Mouse (Mus musculus): ENCODE results near the gene Rhbdl2.

Rhbdl2 gene

GRCm38 (mm10) chr4:123787191-123787985 is at the start of gene Rhbdl2:
Rhbdl2 (plus strand) TSS chr4:123787874.
- in situ Hi-C loops (cut with MboI, MseI) = no loop called here

- in situ Hi-C loops (cut with MboI, MseI) = no loop called here
Observed at GRCm38 (mm10) chr4:123738708-123739107, 49.0 kb upstream of the Rhbdl2 start.

GRCm38 (mm10) chr4:123742891-123743290 is 44.8 kb upstream of the Rhbdl2 start:
- in situ Hi-C loops (cut with MboI, MseI) = no loop called here

GRCm38 (mm10) chr4:123745221-123745775 is 42.4 kb upstream of the Rhbdl2 start:
- in situ Hi-C loops (cut with MboI, MseI) = loop anchor here (5.0 kb wide), 1 partner anchor 172 kb away; the partner anchor contains the start of genes 4930535I16Rik and Rragc

- in situ Hi-C loops (cut with MboI, MseI) = loop anchor here (5.0 kb wide), 1 partner anchor 168 kb away; the partner anchor contains the start of genes 4930535I16Rik and Rragc
Observed at GRCm38 (mm10) chr4:123748726-123749415, 38.8 kb upstream of the Rhbdl2 start.

- in situ Hi-C loops (cut with MboI, MseI) = loop anchor here (5.0 kb wide), 1 partner anchor 168 kb away; the partner anchor contains the start of genes 4930535I16Rik and Rragc
Observed at GRCm38 (mm10) chr4:123749484-123750130, 38.1 kb upstream of the Rhbdl2 start.

GRCm38 (mm10) chr4:123750152-123750651 is 37.5 kb upstream of the Rhbdl2 start, which contains the start of gene Akirin1:
Akirin1 (minus strand) TSS chr4:123750345.
- in situ Hi-C loops (cut with MboI, MseI) = no loop called here

GRCm38 (mm10) chr4:123750707-123751312 is 36.9 kb upstream of the Rhbdl2 start:
- in situ Hi-C loops (cut with MboI, MseI) = no loop called here

- in situ Hi-C loops (cut with MboI, MseI) = no loop called here
Observed at GRCm38 (mm10) chr4:123758306-123758705, 29.4 kb upstream of the Rhbdl2 start.

- in situ Hi-C loops (cut with MboI, MseI) = no loop called here
Observed at GRCm38 (mm10) chr4:123765071-123765470, 22.6 kb upstream of the Rhbdl2 start.

- in situ Hi-C loops (cut with MboI, MseI) = no loop called here
Observed at GRCm38 (mm10) chr4:123767807-123768206, 19.9 kb upstream of the Rhbdl2 start.

GRCm38 (mm10) chr4:123768234-123768633 is 19.4 kb upstream of the Rhbdl2 start:
- in situ Hi-C loops (cut with MboI, MseI) = no loop called here

- in situ Hi-C loops (cut with MboI, MseI) = no loop called here
Observed at GRCm38 (mm10) chr4:123792666-123793065, 5.0 kb downstream of the Rhbdl2 start.

- in situ Hi-C loops (cut with MboI, MseI) = no loop called here
Observed at GRCm38 (mm10) chr4:123793136-123793535, 5.5 kb downstream of the Rhbdl2 start.

- in situ Hi-C loops (cut with MboI, MseI) = no loop called here
Observed at GRCm38 (mm10) chr4:123795057-123795456, 7.4 kb downstream of the Rhbdl2 start.

- in situ Hi-C loops (cut with MboI, MseI) = no loop called here
Observed at GRCm38 (mm10) chr4:123797403-123797802, 9.7 kb downstream of the Rhbdl2 start.

- in situ Hi-C loops (cut with MboI, MseI) = no loop called here
Observed at GRCm38 (mm10) chr4:123797856-123798255, 10.2 kb downstream of the Rhbdl2 start.

- in situ Hi-C loops (cut with MboI, MseI) = no loop called here
Observed at GRCm38 (mm10) chr4:123803642-123804041, 16.0 kb downstream of the Rhbdl2 start.

GRCm38 (mm10) chr4:123808304-123808703 is 20.6 kb downstream of the Rhbdl2 start:
- in situ Hi-C loops (cut with MboI, MseI) = no loop called here

- in situ Hi-C loops (cut with MboI, MseI) = no loop called here
Observed at GRCm38 (mm10) chr4:123810475-123811295, 23.0 kb downstream of the Rhbdl2 start.

All from T-helper 1 cell (primary cell).